In the genomic region with DNA sequence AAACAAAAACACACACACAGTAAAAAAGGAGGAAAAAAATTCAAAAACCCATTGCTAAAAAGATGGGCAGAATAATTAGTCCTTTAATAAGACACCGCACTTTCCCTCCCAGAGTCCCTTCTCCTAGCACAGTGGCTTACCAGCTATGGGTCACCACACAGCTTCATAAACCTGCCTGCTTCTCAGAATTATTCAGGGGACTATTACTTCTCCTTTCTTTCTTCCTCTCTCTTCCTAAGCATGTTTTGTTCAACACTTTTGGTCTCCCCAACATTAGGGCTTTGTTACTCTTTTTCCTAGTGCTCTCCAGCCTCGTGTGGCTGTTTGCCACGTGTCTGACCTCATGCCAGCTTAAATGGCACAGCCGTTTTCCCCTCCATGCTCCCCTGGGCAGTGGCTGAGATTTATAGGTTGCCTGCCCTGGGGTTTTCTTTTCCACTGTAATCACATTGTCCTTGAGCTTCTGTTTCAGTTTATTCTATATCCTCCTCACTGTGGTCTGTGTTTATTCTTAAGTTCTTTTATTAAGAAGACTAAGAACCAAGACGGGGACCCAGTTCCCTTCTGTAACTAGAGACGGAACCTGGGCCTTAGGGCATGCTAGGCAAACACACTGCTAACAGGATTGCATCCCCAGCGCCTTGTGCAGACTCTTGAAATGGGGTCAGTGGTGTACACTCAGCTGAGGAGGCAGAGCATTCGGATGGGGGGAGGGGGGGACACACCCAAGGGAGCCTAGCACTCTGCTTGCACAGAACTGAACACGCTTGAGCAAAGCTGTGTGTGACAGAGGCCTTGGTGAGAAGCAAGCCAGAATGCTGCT, we compare ENCODE assay signal across 9 mouse cellular contexts. TPM values are rescaled to one million over a fixed set of nuclear protein-coding genes. Genes with fewer than 3 reads are reported as not detected.
DNase-seq lines count a peak whose midpoint lies in the region; ATAC-seq and TF ChIP-seq lines count a peak whose summit lies in the region.
"Had no signal": no experiment of that assay in that cellular context is flagged by ENCODE, and none has a peak within 500 bp of the region (broad histone marks: within the 10 kb centered on the region; RNA-seq: fewer than 3 reads in every experiment).

No protein-coding gene starts in this region.

- no peaks in the 10 kb centered on the region for H3K9me3 ChIP-seq in hindbrain, embryonic 13.5 days
- no peaks in the 10 kb centered on the region for H3K9me3 ChIP-seq in hindbrain, embryonic 10.5 days
- H3K9me3 ChIP-seq in limb, embryonic 14.5 days (ENCODE audit: control insufficient read depth, low read length) = no peaks in the 10 kb centered on the region

- H3K9ac ChIP-seq in hindbrain, embryonic 13.5 days = no peak overlapping the region
- H3K9ac ChIP-seq in limb, embryonic 14.5 days (ENCODE audit: low read depth, low read length, severe bottlenecking) = 0 out of 2 replicates have a peak overlapping the region, but pooled peaks have one; percentile 5

- no peak overlapping the region for H3K4me3 ChIP-seq in hindbrain, embryonic 13.5 days
- H3K4me3 ChIP-seq in hindbrain, embryonic 10.5 days = no peak overlapping the region
- H3K4me3 ChIP-seq in limb, embryonic 14.5 days (replicated peaks; ENCODE audit: low read length) = no peak overlapping the region

- peaks cover 20% of the 10 kb centered on the region for H3K4me1 ChIP-seq in hindbrain, embryonic 13.5 days (replicated peaks)
- H3K4me1 ChIP-seq in hindbrain, embryonic 10.5 days (replicated peaks) = peaks cover 20% of the 10 kb centered on the region
- H3K4me1 ChIP-seq in limb, embryonic 14.5 days (ENCODE audit: control insufficient read depth, insufficient read depth, low read length) = peaks cover 13% of the 10 kb centered on the region

- no peak for DNase-seq in hindbrain, embryonic 10.5 days (ENCODE audit: low spot score)
- DNase-seq in A20 (ENCODE audit: low read depth, low spot score) (peak; percentile 62), MN1 (ENCODE audit: low spot score) (no peak)
- peak; percentile 37 for DNase-seq in brain, embryonic 14.5 days (ENCODE audit: low read depth)
- no peak for DNase-seq in limb, embryonic 14.5 days (ENCODE audit: low spot score)
- no peak for DNase-seq in layer of hippocampus, adult 9-10 months (ENCODE audit: low spot score)

- H3K36me3 ChIP-seq in hindbrain, embryonic 13.5 days = no peaks in the 10 kb centered on the region
- no peaks in the 10 kb centered on the region for H3K36me3 ChIP-seq in hindbrain, embryonic 10.5 days
- H3K36me3 ChIP-seq in limb, embryonic 14.5 days (ENCODE audit: control insufficient read depth, insufficient read depth, low read length) = no peaks in the 10 kb centered on the region

- WGBS in hindbrain, embryonic 13.5 days = 34% methylated on average over 9 of the region's 9 CpGs
- WGBS in hindbrain, embryonic 10.5 days = 57% methylated on average over 9 of the region's 9 CpGs
- 26% methylated on average over 9 of the region's 9 CpGs for WGBS in limb, embryonic 14.5 days

- H3K4me2 ChIP-seq in hindbrain, embryonic 13.5 days = no peak overlapping the region
- H3K4me2 ChIP-seq in limb, embryonic 14.5 days (replicated peaks; ENCODE audit: low read depth, low read length, severe bottlenecking) = no peak overlapping the region
- H3K4me2 ChIP-seq: heart, embryonic 11.5 days had no signal

- peak overlapping the region; percentile 52 for H3K27ac ChIP-seq in hindbrain, embryonic 13.5 days
- no peak overlapping the region for H3K27ac ChIP-seq in hindbrain, embryonic 10.5 days
- no peak overlapping the region for H3K27ac ChIP-seq in limb, embryonic 14.5 days (replicated peaks; ENCODE audit: low read depth, low read length)

- no peak for TF ChIP-seq POLR2A in brain, embryonic 14.5 days (IDR thresholded peaks at IDR 0.05; ENCODE audit: borderline replicate concordance, extremely low read depth, insufficient read depth, insufficient read length, poor library complexity, severe bottlenecking)
- no peak for TF ChIP-seq POLR2A in limb, embryonic 14.5 days (IDR thresholded peaks at IDR 0.05; ENCODE audit: borderline replicate concordance, extremely low read depth, insufficient read depth, insufficient read length)

- ATAC-seq in hindbrain, embryonic 13.5 days (ENCODE audit: low FRiP score) = peak; percentile 50; the same call in 1 of the 2 replicates
- ATAC-seq in limb, embryonic 14.5 days (ENCODE audit: low FRiP score, low read depth) = no peak
- no peak for ATAC-seq in cerebellum, adult (ENCODE audit: insufficient number of reproducible peaks, low FRiP score, low TSS enrichment)

- TF ChIP-seq CTCF in brain, embryonic 14.5 days (IDR thresholded peaks at IDR 0.05; ENCODE audit: borderline replicate concordance, extremely low read depth, insufficient read depth, insufficient read length) = no peak

- no peaks in the 10 kb centered on the region for H3K27me3 ChIP-seq in hindbrain, embryonic 13.5 days
- no peaks in the 10 kb centered on the region for H3K27me3 ChIP-seq in hindbrain, embryonic 10.5 days (ENCODE audit: insufficient read depth, poor library complexity, severe bottlenecking)
- no peaks in the 10 kb centered on the region for H3K27me3 ChIP-seq in limb, embryonic 14.5 days (ENCODE audit: control insufficient read depth, insufficient read depth, low read length)

RNA-seq across cellular contexts. Expression of a gene that starts 54.2 kb away (rescaled TPM):
- 13.2 and 15.1 TPM in 2 replicates for polyA plus RNA-seq in hindbrain, embryonic 13.5 days (2015; fragmentation: Nextera tagmentation; extraction: Ambion mirVana)
- 21.3 and 22.2 TPM in 2 replicates for polyA plus RNA-seq in hindbrain, embryonic 10.5 days (2016; fragmentation: Nextera tagmentation; extraction: Ambion mirVana)
- polyA plus RNA-seq in brain, embryonic 14.5 days (2012; rRNA removed) = 22.1 and 26.4 TPM in 2 replicates
- 25.2 and 30.3 TPM in 2 replicates for polyA plus RNA-seq in limb, embryonic 14.5 days (2012; rRNA removed)
- polyA plus RNA-seq in limb, embryonic 14.5 days (2014; fragmentation: Nextera tagmentation; extraction: Ambion mirVana) = 10.6 and 12.5 TPM in 2 replicates

Comparison
In these comparisons a context has a peak if more than half of its experiments do, and no peak if none do; other contexts are left out.
1. DNase-seq: peak in A20 (single experiment) and brain, embryonic 14.5 days (single experiment); none in hindbrain, embryonic 10.5 days (single experiment), limb, embryonic 14.5 days (single experiment), MN1 (single experiment) and layer of hippocampus, adult 9-10 months (single experiment).